Mouse (Mus musculus): ENCODE data around the gene Tubgcp3. TPM values are rescaled to one million over a fixed set of nuclear protein-coding genes. Genes with fewer than 3 reads are reported as not detected.
"Not testable (repeated sequence)": the region's sequence is repeated elsewhere in the genome, so short reads cannot be mapped to it uniquely, and the experiment has no call there.

Tubgcp3 gene
- polyA plus RNA-seq, 1 experiment from 2014 or later, result 27.3 TPM

- Histone ChIP-seq H3K36me3 (ENCODE audit: control insufficient read depth, insufficient read depth, low read length) (peaks cover 71% of the 10 kb centered on the region), H3K4me3 (ENCODE audit: control insufficient read depth in 1 of 2, insufficient read depth in 1 of 2, low read depth in 1 of 2, low read length in 2 of 2) (no peak overlapping the region), H3K9me3 (ENCODE audit: control insufficient read depth, low read length) (no peaks in the 10 kb centered on the region), H3K9ac (ENCODE audit: low read length) (no peak overlapping the region), H3K4me1 (ENCODE audit: control insufficient read depth in 2 of 2, insufficient read depth in 2 of 2, low read length in 2 of 2) (no peaks in the 10 kb centered on the region), H3K4me2 (ENCODE audit: low read length) (no peak overlapping the region), H3K27ac (replicated peaks in 1 of 2; ENCODE audit: control insufficient read depth in 1 of 2, insufficient read depth in 1 of 2, low read depth in 2 of 2, low read length in 2 of 2) (no peak overlapping the region), H3K27me3 (ENCODE audit: control insufficient read depth, insufficient read depth, low read length) (no peaks in the 10 kb centered on the region)
- no peak for ATAC-seq (ENCODE audit: insufficient number of reproducible peaks, insufficient read depth, low FRiP score, low read depth)
- WGBS, result 94% methylated on average over 6 of the region's 6 CpGs
Observed at GRCm38 (mm10) chr8:12641527-12641926, 30.5 kb downstream of the Tubgcp3 start.

DNA sequence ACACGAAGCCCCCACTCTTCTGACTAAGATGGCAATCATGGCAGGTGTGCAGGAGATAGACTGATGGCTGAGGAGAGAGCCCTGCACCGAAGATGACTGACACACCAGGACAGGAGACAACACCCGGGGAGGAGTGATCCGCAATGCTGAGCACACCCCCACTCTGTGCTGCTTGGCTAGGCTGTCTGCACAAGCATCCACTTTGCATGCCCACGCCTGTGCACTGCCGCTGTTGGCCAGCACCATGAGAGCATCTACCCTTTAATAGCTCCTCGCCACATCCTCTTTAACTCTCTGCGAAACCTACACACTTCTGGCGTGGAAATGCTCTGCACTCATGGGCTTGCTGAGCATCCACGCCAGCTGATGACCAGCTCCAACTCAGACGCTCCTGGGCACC, 33.6 kb downstream of the Tubgcp3 start:
- Histone ChIP-seq H3K27ac (replicated peaks in 1 of 2; ENCODE audit: control insufficient read depth in 1 of 2, insufficient read depth in 1 of 2, low read depth in 2 of 2, low read length in 2 of 2) (no peak overlapping the region), H3K27me3 (ENCODE audit: control insufficient read depth, insufficient read depth, low read length) (no peaks in the 10 kb centered on the region), H3K36me3 (ENCODE audit: control insufficient read depth, insufficient read depth, low read length) (peaks cover 88% of the 10 kb centered on the region), H3K9me3 (ENCODE audit: control insufficient read depth, low read length) (no peaks in the 10 kb centered on the region), H3K9ac (ENCODE audit: low read length) (no peak overlapping the region), H3K4me2 (ENCODE audit: low read length) (no peak overlapping the region), H3K4me1 (ENCODE audit: control insufficient read depth in 2 of 2, insufficient read depth in 2 of 2, low read length in 2 of 2) (no peaks in the 10 kb centered on the region), H3K4me3 (ENCODE audit: control insufficient read depth in 1 of 2, insufficient read depth in 1 of 2, low read depth in 1 of 2, low read length in 2 of 2) (no peak overlapping the region)
- 89% methylated on average over 11 of the region's 11 CpGs for WGBS
- no peak for ATAC-seq (ENCODE audit: insufficient number of reproducible peaks, insufficient read depth, low FRiP score, low read depth)

DNA sequence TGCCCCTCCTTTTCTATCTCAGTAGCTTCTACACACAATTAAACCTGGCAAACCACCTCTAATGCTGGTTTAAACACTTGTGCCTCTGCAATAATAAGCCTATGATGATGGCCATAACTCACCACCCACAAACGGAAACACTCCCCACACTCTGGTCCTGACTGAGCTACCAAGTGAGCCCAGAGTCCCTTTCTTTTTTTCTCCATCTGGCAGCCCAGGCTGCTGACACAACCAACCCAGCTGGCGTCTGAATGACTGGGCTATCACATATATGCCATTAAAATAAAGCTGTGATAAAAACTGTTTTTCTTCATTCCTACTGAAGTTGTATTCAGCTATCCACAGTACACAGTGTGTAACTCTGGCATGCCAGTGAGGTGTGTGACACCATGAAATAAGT, 36.7 kb downstream of the Tubgcp3 start:
- H3K4me3 ChIP-seq (ENCODE audit: control insufficient read depth in 1 of 2, insufficient read depth in 1 of 2, low read depth in 1 of 2, low read length in 2 of 2), result no peak overlapping the region
- peaks cover 91% of the 10 kb centered on the region for H3K36me3 ChIP-seq (ENCODE audit: control insufficient read depth, insufficient read depth, low read length)
- H3K27ac ChIP-seq (replicated peaks in 1 of 2; ENCODE audit: control insufficient read depth in 1 of 2, insufficient read depth in 1 of 2, low read depth in 2 of 2, low read length in 2 of 2), result no peak overlapping the region
- H3K27me3 ChIP-seq (ENCODE audit: control insufficient read depth, insufficient read depth, low read length), result no peaks in the 10 kb centered on the region
- no peaks in the 10 kb centered on the region for H3K4me1 ChIP-seq (ENCODE audit: control insufficient read depth in 2 of 2, insufficient read depth in 2 of 2, low read length in 2 of 2)
- H3K9me3 ChIP-seq (ENCODE audit: control insufficient read depth, low read length), result no peaks in the 10 kb centered on the region
- 79% methylated on average over 2 of the region's 2 CpGs for WGBS
- ATAC-seq (ENCODE audit: insufficient number of reproducible peaks, insufficient read depth, low FRiP score, low read depth), result no peak
- no peak overlapping the region for H3K9ac ChIP-seq (ENCODE audit: low read length)
- no peak overlapping the region for H3K4me2 ChIP-seq (ENCODE audit: low read length)

DNA sequence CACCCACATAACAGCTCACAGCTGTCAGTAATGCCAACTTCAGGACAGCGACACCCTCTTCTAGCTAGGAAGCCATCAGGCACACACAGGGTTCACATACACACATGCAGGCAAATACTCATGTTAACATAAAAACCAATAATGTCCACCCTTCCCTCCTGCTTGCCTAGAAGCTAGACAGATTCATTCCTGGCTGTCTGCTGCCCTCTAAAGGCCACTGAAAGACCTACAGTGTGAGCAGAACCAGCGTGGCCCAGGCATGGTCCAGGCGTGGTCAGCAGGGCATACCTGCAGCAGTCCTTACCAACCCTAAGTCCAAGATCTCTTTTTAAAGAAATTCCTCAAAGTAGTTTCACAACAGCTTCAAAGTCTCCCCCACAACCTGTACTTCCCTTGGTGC, 43.0 kb downstream of the Tubgcp3 start:
- ATAC-seq (ENCODE audit: insufficient number of reproducible peaks, insufficient read depth, low FRiP score, low read depth), result no peak
- peaks cover 68% of the 10 kb centered on the region for H3K36me3 ChIP-seq (ENCODE audit: control insufficient read depth, insufficient read depth, low read length)
- 40% methylated on average over 3 of the region's 3 CpGs for WGBS

GRCm38 (mm10) chr8:12625890-12626289, 46.2 kb downstream of the Tubgcp3 start:
- Histone ChIP-seq H3K4me3 (ENCODE audit: control insufficient read depth in 1 of 2, insufficient read depth in 1 of 2, low read depth in 1 of 2, low read length in 2 of 2) (no peak overlapping the region), H3K27me3 (ENCODE audit: control insufficient read depth, insufficient read depth, low read length) (no peaks in the 10 kb centered on the region), H3K9ac (ENCODE audit: low read length) (no peak overlapping the region), H3K27ac (replicated peaks in 1 of 2; ENCODE audit: control insufficient read depth in 1 of 2, insufficient read depth in 1 of 2, low read depth in 2 of 2, low read length in 2 of 2) (no peak overlapping the region), H3K4me1 (ENCODE audit: control insufficient read depth in 2 of 2, insufficient read depth in 2 of 2, low read length in 2 of 2) (no peaks in the 10 kb centered on the region), H3K4me2 (ENCODE audit: low read length) (no peak overlapping the region), H3K9me3 (ENCODE audit: control insufficient read depth, low read length) (no peaks in the 10 kb centered on the region), H3K36me3 (ENCODE audit: control insufficient read depth, insufficient read depth, low read length) (peaks cover 67% of the 10 kb centered on the region)
- ATAC-seq (ENCODE audit: insufficient number of reproducible peaks, insufficient read depth, low FRiP score, low read depth), result no peak
- WGBS, result 80% methylated on average over 5 of the region's 5 CpGs

More for the DNA sequence above, 43.0 kb downstream of the Tubgcp3 start:
- no peak overlapping the region for H3K9ac ChIP-seq (ENCODE audit: low read length)
- no peaks in the 10 kb centered on the region for H3K27me3 ChIP-seq (ENCODE audit: control insufficient read depth, insufficient read depth, low read length)
- H3K4me3 ChIP-seq (ENCODE audit: control insufficient read depth in 1 of 2, insufficient read depth in 1 of 2, low read depth in 1 of 2, low read length in 2 of 2), result no peak overlapping the region
- H3K4me2 ChIP-seq (ENCODE audit: low read length), result no peak overlapping the region
- H3K9me3 ChIP-seq (ENCODE audit: control insufficient read depth, low read length), result no peaks in the 10 kb centered on the region
- H3K4me1 ChIP-seq (ENCODE audit: control insufficient read depth in 2 of 2, insufficient read depth in 2 of 2, low read length in 2 of 2), result no peaks in the 10 kb centered on the region
- no peak overlapping the region for H3K27ac ChIP-seq (replicated peaks in 1 of 2; ENCODE audit: control insufficient read depth in 1 of 2, insufficient read depth in 1 of 2, low read depth in 2 of 2, low read length in 2 of 2)

DNA sequence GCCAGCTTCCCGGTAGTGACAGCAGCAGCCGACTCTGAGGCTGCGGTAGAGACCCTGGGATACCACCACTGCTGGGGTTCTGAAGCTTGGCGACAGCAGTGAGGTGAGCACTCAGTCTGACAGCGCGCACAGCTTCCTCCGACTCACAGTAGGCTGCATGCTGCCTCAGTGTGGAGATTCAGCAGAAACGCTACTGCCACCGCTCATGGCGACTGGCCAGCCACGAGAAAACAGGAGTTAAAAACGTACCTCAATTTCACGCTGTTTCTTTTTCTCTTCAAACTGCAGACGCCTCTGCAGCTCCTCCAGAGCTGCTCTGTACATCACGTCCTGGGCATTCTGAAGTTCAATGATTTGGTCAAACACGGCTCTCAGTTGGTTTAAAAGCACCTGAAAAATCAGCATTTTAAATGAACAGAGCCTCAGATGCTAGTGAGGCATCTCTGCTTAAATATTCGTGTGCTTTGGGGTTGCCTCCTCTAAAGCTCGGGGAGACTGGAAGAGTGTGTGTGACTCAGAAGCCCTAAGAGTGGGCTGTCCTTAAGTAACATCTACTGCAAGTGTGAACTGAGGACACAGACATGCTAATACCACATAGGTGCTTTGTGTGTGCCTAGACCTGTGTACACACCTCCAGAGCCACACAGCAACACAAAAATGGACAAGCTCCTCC, 50.4 kb downstream of the Tubgcp3 start:
- peaks cover 69% of the 10 kb centered on the region for H3K36me3 ChIP-seq (ENCODE audit: control insufficient read depth, insufficient read depth, low read length)
- no peaks in the 10 kb centered on the region for H3K4me1 ChIP-seq (ENCODE audit: control insufficient read depth in 2 of 2, insufficient read depth in 2 of 2, low read length in 2 of 2)
- no peak overlapping the region for H3K9ac ChIP-seq (ENCODE audit: low read length)
- H3K27ac ChIP-seq (replicated peaks in 1 of 2; ENCODE audit: control insufficient read depth in 1 of 2, insufficient read depth in 1 of 2, low read depth in 2 of 2, low read length in 2 of 2), result no peak overlapping the region
- H3K4me2 ChIP-seq (ENCODE audit: low read length), result no peak overlapping the region
- no peak for ATAC-seq (ENCODE audit: insufficient number of reproducible peaks, insufficient read depth, low FRiP score, low read depth)
- H3K4me3 ChIP-seq (ENCODE audit: control insufficient read depth in 1 of 2, insufficient read depth in 1 of 2, low read depth in 1 of 2, low read length in 2 of 2), result no peak overlapping the region
- 92% methylated on average over 18 of the region's 18 CpGs for WGBS
- no peaks in the 10 kb centered on the region for H3K9me3 ChIP-seq (ENCODE audit: control insufficient read depth, low read length)
- no peaks in the 10 kb centered on the region for H3K27me3 ChIP-seq (ENCODE audit: control insufficient read depth, insufficient read depth, low read length)

- H3K4me2 ChIP-seq (ENCODE audit: low read length); H3K9ac ChIP-seq (ENCODE audit: low read length); H3K27me3 ChIP-seq (ENCODE audit: control insufficient read depth, insufficient read depth, low read length); ATAC-seq (ENCODE audit: insufficient number of reproducible peaks, insufficient read depth, low FRiP score, low read depth); H3K4me3 ChIP-seq (ENCODE audit: control insufficient read depth in 1 of 2, insufficient read depth in 1 of 2, low read depth in 1 of 2, low read length in 2 of 2); H3K9me3 ChIP-seq (ENCODE audit: control insufficient read depth, low read length); H3K27ac ChIP-seq (replicated peaks in 1 of 2; ENCODE audit: control insufficient read depth in 1 of 2, insufficient read depth in 1 of 2, low read depth in 2 of 2, low read length in 2 of 2); H3K4me1 ChIP-seq (ENCODE audit: control insufficient read depth in 2 of 2, insufficient read depth in 2 of 2, low read length in 2 of 2): not testable (repeated sequence)
- 69% methylated on average over 3 of the region's 3 CpGs for WGBS
- peaks cover 66% of the 10 kb centered on the region for H3K36me3 ChIP-seq (ENCODE audit: control insufficient read depth, insufficient read depth, low read length)
Observed at GRCm38 (mm10) chr8:12617369-12617768, 54.7 kb downstream of the Tubgcp3 start.

GRCm38 (mm10) chr8:12613201-12613600, 58.8 kb downstream of the Tubgcp3 start:
- no peak overlapping the region for H3K4me3 ChIP-seq (ENCODE audit: control insufficient read depth in 1 of 2, insufficient read depth in 1 of 2, low read depth in 1 of 2, low read length in 2 of 2)
- H3K9ac ChIP-seq (ENCODE audit: low read length), result no peak overlapping the region
- no peaks in the 10 kb centered on the region for H3K27me3 ChIP-seq (ENCODE audit: control insufficient read depth, insufficient read depth, low read length)
- WGBS, result 80% methylated on average over 7 of the region's 7 CpGs
- H3K27ac ChIP-seq (replicated peaks in 1 of 2; ENCODE audit: control insufficient read depth in 1 of 2, insufficient read depth in 1 of 2, low read depth in 2 of 2, low read length in 2 of 2), result no peak overlapping the region
- H3K4me2 ChIP-seq (ENCODE audit: low read length), result no peak overlapping the region
- ATAC-seq (ENCODE audit: insufficient number of reproducible peaks, insufficient read depth, low FRiP score, low read depth), result no peak
- H3K9me3 ChIP-seq (ENCODE audit: control insufficient read depth, low read length), result no peaks in the 10 kb centered on the region
- H3K36me3 ChIP-seq (ENCODE audit: control insufficient read depth, insufficient read depth, low read length), result peaks cover 35% of the 10 kb centered on the region
- no peaks in the 10 kb centered on the region; a peak in 1 of 4 replicates for H3K4me1 ChIP-seq (ENCODE audit: control insufficient read depth in 2 of 2, insufficient read depth in 2 of 2, low read length in 2 of 2)

Measured in heart, embryonic 14.5 days (tissue).